Mouse (Mus musculus) liver, adult 10 weeks (tissue): Measurements from ENCODE around the gene Cttnbp2. TPM values are rescaled to one million over a fixed set of nuclear protein-coding genes. Genes with fewer than 3 reads are reported as not detected.

ENCODE experiments used
- polyA plus RNA-seq: library from polyadenylated mRNA; stranded (reverse); fragments of 350-450 nt; fragmentation: Illumina TruSeq; extraction: RNeasy Lipid Tissue Mini Kit (QIAGEN cat#74804); gene quantifications from one replicate; pipeline ENCODE4 v1.2.3, GENCODE M21; 2014; ENCODE audit warnings: low read depth, low replicate concordance

Gene Cttnbp2
- 0.40 TPM for polyA plus RNA-seq

DNA sequence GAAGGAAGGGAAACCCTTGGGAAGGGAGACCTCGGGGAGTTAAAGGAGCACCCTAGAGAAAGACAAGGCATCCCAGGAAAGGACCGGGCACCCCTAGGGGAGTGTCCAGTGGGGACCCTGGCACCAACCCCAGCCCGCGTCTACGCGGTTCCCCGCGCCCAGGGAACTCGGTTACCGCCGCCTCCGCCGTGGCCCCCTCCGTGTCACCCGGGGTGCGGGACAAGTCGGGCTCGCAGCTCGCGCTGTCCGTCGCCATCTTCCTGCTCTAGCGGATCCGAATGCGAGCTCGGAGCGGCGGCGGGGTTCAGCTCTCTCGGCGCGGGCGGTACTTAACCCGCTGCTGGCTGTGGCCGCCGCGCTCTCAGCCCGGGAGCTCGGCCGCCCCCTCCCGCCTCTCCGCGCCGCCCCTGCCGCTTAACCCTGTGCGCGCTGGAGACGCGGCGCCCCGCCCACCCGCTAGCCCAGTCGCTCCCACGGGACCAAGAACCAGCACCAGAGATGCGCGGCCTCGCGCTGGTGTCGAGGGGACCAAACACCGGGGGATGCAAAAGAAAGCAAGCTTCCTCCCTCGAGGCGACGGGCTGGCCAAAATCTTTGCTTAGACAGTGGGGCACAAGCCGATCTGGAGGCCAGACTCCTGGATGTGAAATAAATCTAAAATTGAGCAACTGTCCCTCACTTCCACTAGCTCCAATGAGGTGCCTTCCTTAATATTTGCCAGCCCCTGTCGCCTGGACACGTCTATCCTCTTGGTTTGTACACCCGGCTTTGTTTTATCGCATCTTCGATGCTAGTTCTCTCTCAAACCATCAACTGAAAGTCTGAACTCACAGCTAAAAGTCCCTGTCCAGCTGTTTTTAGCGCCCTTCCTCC lies at the start of gene Cttnbp2:
Gene Cttnbp2, minus strand, starts transcription at position 364 of the 873 bp plus-strand sequence.

